Mouse (Mus musculus): ENCODE measurements at regions not wholly inside any gene's neighbourhood (a gene's known extent, or its start where the extent isn't known, plus 50 kb on each side); places are given as distances from the start of the nearest gene placed in this dataset.

- DNase-seq (ENCODE audit: low read depth, low spot score), result no peak
Observed at GRCm38 (mm10) chr12:25161939-25162338, 65.0 kb upstream of the Id2 start.

GRCm38 (mm10) chr12:25160990-25161843 is 64.3 kb upstream of the Id2 start:
- DNase-seq (ENCODE audit: low read depth, low spot score), result no peak

- no peak for DNase-seq (ENCODE audit: low read depth, low spot score)
Observed at GRCm38 (mm10) chr12:25159091-25159490, 62.2 kb upstream of the Id2 start.

- DNase-seq (ENCODE audit: low read depth, low spot score), result no peak
Observed at GRCm38 (mm10) chr12:25157238-25157637, 60.3 kb upstream of the Id2 start.

- no peak for DNase-seq (ENCODE audit: low read depth, low spot score)
Observed at GRCm38 (mm10) chr12:25155396-25155795, 58.5 kb upstream of the Id2 start.

GRCm38 (mm10) chr12:25148099-25148498 is 51.2 kb upstream of the Id2 start:
- no peak for DNase-seq (ENCODE audit: low read depth, low spot score)
